Comparison of ENCODE assay signal across 8 mouse cellular contexts in the genomic region with DNA sequence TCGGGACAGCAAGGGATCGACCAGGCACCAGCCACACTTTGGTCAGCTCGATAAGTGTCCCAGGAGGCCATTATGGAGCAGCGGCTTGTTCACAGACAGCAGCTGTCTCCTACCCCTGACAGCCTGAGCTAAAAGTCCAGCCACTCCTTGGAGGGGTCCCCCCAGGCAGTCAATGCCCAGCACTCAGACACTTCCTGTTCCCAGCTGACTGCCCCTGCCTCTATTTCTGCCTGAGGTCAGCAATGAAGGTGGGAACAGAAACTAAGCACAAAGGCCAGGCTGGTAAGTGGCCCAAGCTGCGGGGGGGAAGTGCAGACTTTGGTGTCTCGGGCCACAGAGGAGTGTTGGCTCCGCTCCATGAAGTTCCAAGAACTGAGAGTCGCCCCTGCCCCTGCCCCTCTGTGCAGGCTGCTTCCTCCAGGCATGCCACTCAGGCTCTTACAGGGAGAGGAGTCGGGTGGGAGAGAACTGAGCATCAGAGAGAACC.
DNase-seq lines count a peak whose midpoint lies in the region; ATAC-seq and TF ChIP-seq lines count a peak whose summit lies in the region.

No protein-coding gene starts in this region.

- peak overlapping the region; percentile 46 for H3K27ac ChIP-seq in bone marrow, adult 2 months (ENCODE audit: control insufficient read depth, insufficient read depth, low read depth, low read length, poor library complexity)
- peak overlapping the region; percentile 21 for H3K27ac ChIP-seq in heart, embryonic 13.5 days (replicated peaks)
- peak overlapping the region; percentile 55 for H3K27ac ChIP-seq in neural tube, embryonic 14.5 days (ENCODE audit: low read depth, low read length)

- TF ChIP-seq CTCF in bone marrow, adult 2 months (IDR thresholded peaks at IDR 0.05; ENCODE audit: control insufficient read depth, insufficient read depth, low read length) = no peak

- ATAC-seq in heart, embryonic 13.5 days (ENCODE audit: extremely low read depth, insufficient number of reproducible peaks, low FRiP score, low TSS enrichment) = no peak
- peak; percentile 60; the same call in 1 of the 2 replicates for ATAC-seq in neural tube, embryonic 14.5 days (ENCODE audit: low read depth)

- peaks cover 20% of the 10 kb centered on the region for H3K4me1 ChIP-seq in bone marrow, adult 2 months (ENCODE audit: control insufficient read depth, insufficient read depth, low read length)
- H3K4me1 ChIP-seq in heart, embryonic 13.5 days = peaks cover 35% of the 10 kb centered on the region
- H3K4me1 ChIP-seq in neural tube, embryonic 14.5 days (ENCODE audit: control insufficient read depth, insufficient read depth, low read length) = peaks cover 6% of the 10 kb centered on the region; the same call in 1 of the 2 replicates

- H3K36me3 ChIP-seq in heart, embryonic 13.5 days = peaks cover 11% of the 10 kb centered on the region
- no peaks in the 10 kb centered on the region for H3K36me3 ChIP-seq in neural tube, embryonic 14.5 days (ENCODE audit: control insufficient read depth, insufficient read depth, low read length)

- intact Hi-C loops in heart, postnatal 25 days (cut with DNase I) = no loop called here

- 0 out of 2 replicates have a peak overlapping the region, but pooled peaks have one; percentile 0 for H3K4me2 ChIP-seq in heart, embryonic 13.5 days
- H3K4me2 ChIP-seq in neural tube, embryonic 14.5 days (ENCODE audit: low read depth, low read length) = no peak overlapping the region

- no peaks in the 10 kb centered on the region for H3K27me3 ChIP-seq in heart, embryonic 13.5 days (replicated peaks)
- H3K27me3 ChIP-seq in neural tube, embryonic 14.5 days (ENCODE audit: control insufficient read depth, insufficient read depth, low read length) = no peaks in the 10 kb centered on the region

- H3K9me3 ChIP-seq in heart, embryonic 13.5 days = no peaks in the 10 kb centered on the region
- no peaks in the 10 kb centered on the region for H3K9me3 ChIP-seq in neural tube, embryonic 14.5 days (ENCODE audit: control insufficient read depth, low read length)

- DNase-seq in heart, adult 11 months = peak; percentile 97
- DNase-seq in heart, postnatal 25 days (ENCODE audit: low spot score) = no peak
- DNase-seq in kidney, postnatal 4 days = peak; percentile 58 to 73
- DNase-seq in cerebellum, postnatal 36 days = no peak
- DNase-seq in ovary, postnatal 10 days (ENCODE audit: low spot score) = no peak

- no peak overlapping the region for H3K9ac ChIP-seq in heart, embryonic 13.5 days
- no peak overlapping the region; the same call in 1 of the 2 replicates for H3K9ac ChIP-seq in neural tube, embryonic 14.5 days (replicated peaks; ENCODE audit: low read depth, low read length)

- H3K4me3 ChIP-seq in bone marrow, adult 2 months (replicated peaks; ENCODE audit: control insufficient read depth, low read depth, low read length) = no peak overlapping the region
- H3K4me3 ChIP-seq in heart, embryonic 13.5 days = no peak overlapping the region
- H3K4me3 ChIP-seq in neural tube, embryonic 14.5 days (ENCODE audit: low read depth, low read length) = no peak overlapping the region

- no peak for TF ChIP-seq POLR2A in bone marrow, adult 2 months (IDR thresholded peaks at IDR 0.05; ENCODE audit: borderline replicate concordance, control insufficient read depth, low read depth, low read length)

- 38% methylated on average over 9 of the region's 9 CpGs for WGBS in bone marrow, adult 2 months
- 30% methylated on average over 9 of the region's 9 CpGs for WGBS in heart, embryonic 13.5 days
- WGBS in neural tube, embryonic 14.5 days = 31% methylated on average over 9 of the region's 9 CpGs

Comparison
In these comparisons a context has a peak if more than half of its experiments do, and no peak if none do; other contexts are left out.
1. DNase-seq: peak in heart, adult 11 months (single experiment) and kidney, postnatal 4 days (2 of 2); none in heart, postnatal 25 days (single experiment), cerebellum, postnatal 36 days (0 of 2) and ovary, postnatal 10 days (single experiment).
2. Peak in every context shown above with its lines, with median percentiles within 50 percentile points of each other: H3K27ac ChIP-seq.